Mouse (Mus musculus): ENCODE data around the gene Tomm70a. TPM values are rescaled to one million over a fixed set of nuclear protein-coding genes. Genes with fewer than 3 reads are reported as not detected.
A peak's percentile ranks its signal among the peaks of the same experiment; 100 is the strongest.
"Not testable (repeated sequence)": the region's sequence is repeated elsewhere in the genome, so short reads cannot be mapped to it uniquely, and the experiment has no call there.

Tomm70a gene
- total RNA-seq, 2 experiments from 2014 or later = 30.3 to 32.9 TPM

DNA sequence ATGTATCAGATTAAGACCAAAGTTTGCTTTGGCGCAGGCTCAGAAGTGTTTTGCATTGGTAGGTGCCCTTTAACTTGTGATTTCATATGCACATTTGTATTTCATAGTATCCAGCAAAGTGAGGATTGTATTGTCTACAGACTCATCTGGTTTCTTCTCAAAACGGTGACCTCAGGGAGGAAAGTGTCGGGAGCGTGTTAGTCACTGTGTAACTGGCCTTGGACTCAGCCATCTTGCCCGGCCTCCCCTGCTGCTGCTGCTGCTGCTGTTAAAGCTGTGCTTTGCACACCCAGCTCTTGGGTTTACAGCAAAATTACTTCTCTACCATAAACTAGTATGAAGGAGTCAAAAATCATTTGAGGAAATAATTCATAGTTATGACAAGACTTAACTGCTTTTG, 23.2 kb downstream of the Tomm70a start:
- DNase-seq (ENCODE audit: low spot score) = no peak

DNA sequence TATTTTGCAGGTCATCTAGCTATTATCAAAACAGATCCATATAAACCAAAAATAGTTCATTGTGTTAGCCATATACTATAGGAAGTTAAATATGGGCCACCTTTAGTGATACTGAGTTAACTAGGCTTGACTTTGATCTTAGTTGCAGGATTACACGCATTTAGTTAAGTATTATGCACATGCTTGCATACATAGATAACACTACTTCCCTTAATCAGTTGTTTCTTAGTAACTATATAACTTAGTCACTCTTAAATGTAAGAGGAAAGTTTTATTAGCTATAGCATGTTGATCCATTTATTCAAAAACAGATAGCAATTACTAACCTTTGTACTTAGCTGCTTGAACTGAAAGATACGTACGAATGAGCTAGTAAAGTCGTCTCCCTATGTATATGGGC, 29.9 kb downstream of the Tomm70a start:
- no peak for DNase-seq (ENCODE audit: low spot score)

DNA sequence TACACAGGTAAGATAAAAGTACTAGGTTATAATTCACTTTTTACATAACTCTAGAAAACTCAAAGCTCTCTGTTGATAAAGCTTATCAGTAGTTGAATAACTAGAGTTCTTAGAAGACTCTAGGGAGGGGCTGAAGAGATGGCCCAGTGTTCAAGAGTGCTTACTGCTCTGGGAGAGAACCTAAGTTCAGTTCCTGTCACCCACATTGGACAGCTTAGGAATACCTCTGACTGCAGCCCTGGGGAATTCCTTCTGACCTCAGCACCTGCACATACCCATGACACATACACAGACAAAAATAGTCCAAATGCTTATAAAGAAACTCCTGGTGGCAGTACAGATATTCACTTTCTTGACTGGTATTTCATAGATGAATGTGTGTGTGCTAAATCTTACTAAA, 34.4 kb downstream of the Tomm70a start:
- DNase-seq (ENCODE audit: low spot score) = no peak

- DNase-seq (ENCODE audit: low spot score) = no peak
Observed at GRCm38 (mm10) chr16:57157076-57157475, 35.6 kb downstream of the Tomm70a start.

GRCm38 (mm10) chr16:57157728-57158127, 36.2 kb downstream of the Tomm70a start:
- no peak for DNase-seq (ENCODE audit: low spot score)

GRCm38 (mm10) chr16:57159835-57160234, 38.3 kb downstream of the Tomm70a start:
- DNase-seq (ENCODE audit: low spot score) = no peak

DNA sequence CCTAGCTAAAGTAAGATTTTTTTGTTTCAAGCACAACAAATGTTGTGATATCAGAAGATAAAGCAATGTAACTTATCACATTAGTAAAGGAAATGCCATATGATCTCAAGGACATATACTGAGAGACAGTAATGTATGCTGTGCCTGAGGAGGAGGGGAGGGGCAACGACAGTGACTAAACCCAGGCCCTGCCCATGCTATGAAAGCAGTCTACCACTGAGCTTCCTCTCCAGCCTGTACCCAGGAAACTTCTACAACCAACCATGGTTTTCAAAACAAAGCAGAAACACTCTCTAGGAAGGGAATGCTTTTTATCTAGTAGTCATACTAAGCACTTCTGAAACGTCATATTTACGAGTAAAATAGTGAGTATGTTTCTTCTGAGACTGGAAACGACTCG, 41.3 kb downstream of the Tomm70a start:
- DNase-seq (ENCODE audit: low spot score) = no peak

DNA sequence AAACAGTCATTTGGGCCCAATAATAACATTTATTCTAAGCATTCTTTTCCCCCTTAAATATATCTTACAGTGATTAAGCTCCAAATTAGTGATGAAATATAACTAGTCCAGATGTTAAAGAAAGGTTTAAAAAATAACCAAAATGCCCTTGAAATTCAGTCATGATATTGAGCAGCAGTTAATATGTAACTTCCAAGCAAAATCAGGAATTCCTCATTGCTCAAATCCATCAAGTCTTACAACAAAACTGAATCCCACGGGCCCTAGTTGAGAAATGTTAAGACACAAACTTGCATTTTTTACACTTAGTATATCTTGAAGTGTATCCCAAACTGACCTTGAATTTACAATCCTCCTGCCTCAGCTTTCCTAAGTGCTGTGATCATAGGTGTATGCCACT, 42.2 kb downstream of the Tomm70a start:
- DNase-seq (ENCODE audit: low spot score) = no peak

GRCm38 (mm10) chr16:57165157-57165556, 43.7 kb downstream of the Tomm70a start:
- DNase-seq (ENCODE audit: low spot score) = no peak

GRCm38 (mm10) chr16:57166086-57166485, 44.6 kb downstream of the Tomm70a start:
- no peak for DNase-seq (ENCODE audit: low spot score)

- peak; percentile 94 for DNase-seq (ENCODE audit: low spot score)
Observed at GRCm38 (mm10) chr16:57166611-57167513, 45.4 kb downstream of the Tomm70a start, which contains the start of gene Nit2. TSS of gene Nit2 (minus strand) at chr16:57167341.

DNA sequence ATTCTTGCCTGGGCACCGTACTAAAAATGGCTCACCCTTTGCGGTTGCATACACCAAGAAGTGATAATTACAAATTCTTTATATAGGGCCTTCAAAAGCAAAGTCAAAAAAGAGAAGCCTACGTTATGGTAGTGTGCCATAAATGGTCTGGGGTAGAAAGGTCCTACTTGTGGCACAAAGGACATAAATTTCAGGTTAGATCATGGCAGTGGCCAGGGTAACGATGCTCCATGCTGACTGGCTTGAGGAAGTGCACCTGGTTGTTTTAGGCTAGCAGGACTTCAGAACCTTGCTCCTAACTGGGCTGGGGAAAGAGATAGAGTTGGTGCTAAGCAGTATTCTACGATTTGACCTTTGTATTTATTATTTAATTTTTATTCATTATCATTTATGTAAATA, 46.0 kb downstream of the Tomm70a start:
- no peak for DNase-seq (ENCODE audit: low spot score)

- no peak for DNase-seq (ENCODE audit: low spot score)
Observed at GRCm38 (mm10) chr16:57168236-57168635, 46.7 kb downstream of the Tomm70a start.

GRCm38 (mm10) chr16:57171161-57171560, 49.7 kb downstream of the Tomm70a start:
- no peak for DNase-seq (ENCODE audit: low spot score)

- DNase-seq (ENCODE audit: low spot score) = no peak
Observed at GRCm38 (mm10) chr16:57171570-57171969, 50.1 kb downstream of the Tomm70a start.

GRCm38 (mm10) chr16:57174480-57174879, 53.0 kb downstream of the Tomm70a start:
- DNase-seq (ENCODE audit: low spot score) = not testable (repeated sequence)

GRCm38 (mm10) chr16:57175751-57176150, 54.2 kb downstream of the Tomm70a start:
- DNase-seq (ENCODE audit: low spot score) = no peak

GRCm38 (mm10) chr16:57176276-57176675, 54.8 kb downstream of the Tomm70a start:
- no peak for DNase-seq (ENCODE audit: low spot score)

GRCm38 (mm10) chr16:57177254-57177653, 55.8 kb downstream of the Tomm70a start:
- DNase-seq (ENCODE audit: low spot score) = peak; percentile 34

DNA sequence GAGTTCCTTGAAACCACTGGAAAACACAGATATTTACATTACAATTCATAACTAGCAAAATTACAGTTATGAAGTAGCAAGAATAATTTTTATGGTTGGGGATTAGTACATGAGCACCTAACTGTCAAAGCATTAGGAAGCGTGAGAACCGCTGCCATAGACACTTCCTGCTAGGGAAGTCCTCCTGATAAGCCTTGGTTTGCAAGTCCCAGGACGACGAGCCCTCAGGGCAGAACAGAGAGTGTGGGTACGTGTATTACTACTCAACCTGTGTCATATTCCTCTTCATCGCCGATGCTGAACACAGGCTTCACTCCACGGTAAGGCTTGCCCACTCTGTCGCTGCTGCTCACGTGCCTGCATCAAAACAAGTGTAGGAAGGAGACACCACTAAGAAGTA, 56.2 kb downstream of the Tomm70a start:
- DNase-seq (ENCODE audit: low spot score) = no peak

GRCm38 (mm10) chr16:57181180-57181579, 59.7 kb downstream of the Tomm70a start:
- DNase-seq (ENCODE audit: low spot score) = peak; percentile 34

DNA sequence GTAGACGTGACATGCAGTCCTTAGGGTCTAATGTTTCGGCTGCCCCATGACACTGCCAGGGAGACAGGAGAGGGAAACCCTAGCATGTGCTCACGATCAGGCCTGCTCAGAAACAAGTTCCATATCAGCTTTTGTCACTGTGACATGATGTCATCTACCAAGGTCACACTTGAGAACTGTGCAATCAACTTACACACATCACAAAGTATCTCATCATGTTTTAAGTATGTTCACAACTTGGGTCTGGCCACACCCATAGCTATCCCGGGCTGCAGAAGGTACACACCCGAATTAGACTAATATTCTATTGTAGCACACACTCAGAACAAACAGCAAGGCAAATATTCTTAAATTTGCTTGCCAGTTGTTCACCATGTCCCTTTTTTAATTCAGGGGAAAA, 60.5 kb downstream of the Tomm70a start:
- no peak for DNase-seq (ENCODE audit: low spot score)

GRCm38 (mm10) chr16:57186618-57187017, 65.1 kb downstream of the Tomm70a start:
- no peak for DNase-seq (ENCODE audit: low spot score)
